Mouse (Mus musculus): ENCODE measurements around the gene Zfp518b.
A peak's percentile ranks its signal among the peaks of the same experiment; 100 is the strongest.

Zfp518b gene

GRCm38 (mm10) chr5:38684164-38684911 is at the start of gene Zfp518b:
Zfp518b (minus strand) TSS chr5:38684826.
- DNase-seq: peak; percentile 85

- no peak for DNase-seq
Measured at GRCm38 (mm10) chr5:38708940-38709581, 24.4 kb upstream of the Zfp518b start.

GRCm38 (mm10) chr5:38707364-38708075 is 22.9 kb upstream of the Zfp518b start:
- no peak for DNase-seq

GRCm38 (mm10) chr5:38702941-38703340 is 18.3 kb upstream of the Zfp518b start:
- no peak for DNase-seq

GRCm38 (mm10) chr5:38702091-38702490 is 17.5 kb upstream of the Zfp518b start:
- DNase-seq: no peak

- DNase-seq: no peak
Measured at GRCm38 (mm10) chr5:38698466-38698865, 13.8 kb upstream of the Zfp518b start.

- DNase-seq: no peak
Measured at GRCm38 (mm10) chr5:38698046-38698445, 13.4 kb upstream of the Zfp518b start.

GRCm38 (mm10) chr5:38696616-38697375 is 12.2 kb upstream of the Zfp518b start:
- no peak for DNase-seq

- no peak for DNase-seq
Measured at GRCm38 (mm10) chr5:38692859-38693258, 8.2 kb upstream of the Zfp518b start.

- no peak for DNase-seq
Measured at GRCm38 (mm10) chr5:38689186-38689585, 4.6 kb upstream of the Zfp518b start.

- no peak for DNase-seq
Measured at GRCm38 (mm10) chr5:38687694-38688093, 3.1 kb upstream of the Zfp518b start.

- no peak for DNase-seq
Measured at GRCm38 (mm10) chr5:38658836-38659235, 25.8 kb downstream of the Zfp518b start.

GRCm38 (mm10) chr5:38656204-38656603 is 28.4 kb downstream of the Zfp518b start:
- DNase-seq: no peak

GRCm38 (mm10) chr5:38655421-38655928 is 29.2 kb downstream of the Zfp518b start:
- no peak for DNase-seq

- DNase-seq: no peak
Measured at GRCm38 (mm10) chr5:38654571-38654970, 30.1 kb downstream of the Zfp518b start.

- no peak for DNase-seq
Measured at GRCm38 (mm10) chr5:38653101-38653500, 31.5 kb downstream of the Zfp518b start.

- no peak for DNase-seq
Measured at GRCm38 (mm10) chr5:38651455-38651854, 33.2 kb downstream of the Zfp518b start.

- no peak for DNase-seq
Measured at GRCm38 (mm10) chr5:38641526-38641925, 43.1 kb downstream of the Zfp518b start.

- DNase-seq: no peak
Measured at GRCm38 (mm10) chr5:38636301-38636749, 48.3 kb downstream of the Zfp518b start.

- DNase-seq: no peak
Measured at GRCm38 (mm10) chr5:38635696-38636095, 48.9 kb downstream of the Zfp518b start.

GRCm38 (mm10) chr5:38634321-38635164 is 50.1 kb downstream of the Zfp518b start:
- no peak for DNase-seq

Data from thymus, postnatal 14 days (tissue).